Mouse (Mus musculus) thymus, adult 2 months (tissue): ENCODE results near the gene Tmem199. TPM values are rescaled to one million over a fixed set of nuclear protein-coding genes. Genes with fewer than 3 reads are reported as not detected.

Experiments used
- DNase-seq: peaks from one replicate; pipeline ENCODE4 v3.0.0; 2021
- H3K27ac ChIP-seq: fragments of 200-500 bp; 2 replicates; pipeline ENCODE4 v1.5.1; 2012; ENCODE audit warnings: low read length, control low read depth; ENCODE audit not compliant: control insufficient read depth, insufficient read depth
- H3K27me3 ChIP-seq: fragments of 200-500 bp; 2 replicates; pipeline ENCODE4 v1.6.1; 2012; ENCODE audit warnings: mild to moderate bottlenecking, low read length, moderate library complexity, mixed read lengths; ENCODE audit not compliant: control insufficient read depth, insufficient read depth
- H3K36me3 ChIP-seq: fragments of 200-500 bp; 2 replicates; pipeline ENCODE4 v1.6.1; 2012; ENCODE audit warnings: mild to moderate bottlenecking, low read length, moderate library complexity; ENCODE audit not compliant: control insufficient read depth, insufficient read depth
- H3K4me1 ChIP-seq: fragments of 200-500 bp; replicated peaks from 2 replicates; pipeline ENCODE4 v1.6.1; 2012; ENCODE audit warnings: low read length; ENCODE audit not compliant: control insufficient read depth, insufficient read depth
- H3K4me3 ChIP-seq: fragments of 200-500 bp; 2 replicates; pipeline ENCODE4 v1.5.1; 2012; ENCODE audit warnings: mild to moderate bottlenecking, low read length, control low read depth, moderate library complexity; ENCODE audit not compliant: control insufficient read depth, insufficient read depth
- CTCF ChIP-seq: fragments of 200-500 bp; IDR thresholded peaks from 2 replicates; pipeline ENCODE4 v1.5.1; 2012; ENCODE audit warnings: mild to moderate bottlenecking, control low read depth, low read length, moderate library complexity, borderline replicate concordance; ENCODE audit not compliant: control insufficient read depth, poor library complexity, insufficient read depth; ENCODE audit errors: extremely low read depth
- POLR2A ChIP-seq: fragments of 200-500 bp; IDR thresholded peaks from 2 replicates; pipeline ENCODE4 v1.6.1; 2012; ENCODE audit warnings: mild to moderate bottlenecking, low read length, control low read depth, moderate library complexity; ENCODE audit not compliant: control insufficient read depth, poor library complexity, insufficient read depth; ENCODE audit errors: extremely low read depth
- WGBS: fragments of 180-500 bp; shearing (Covaris S2); methylation state at CpG from one replicate; pipeline ENCODE4 v1.1.7; 2018; 5-methylcytosine and 5-hydroxymethylcytosine counted together
- polyA plus RNA-seq: library from polyadenylated mRNA; depleted of rRNA; stranded (reverse); fragments of >200 nt; gene quantifications from 2 replicates; pipeline ENCODE4 v1.2.3, GENCODE M21; 2012; rRNA removed

Tmem199 gene
- polyA plus RNA-seq, 1 experiment: 17.3 TPM

GRCm38 (mm10) chr11:78458740-78459139 lies 53.2 kb downstream of the Tmem199 start:
- DNase-seq: no peak
- TF ChIP-seq CTCF (no peak), POLR2A (no peak)
- Histone ChIP-seq H3K4me3 (no peak overlapping the region), H3K27me3 (no peaks in the 10 kb centered on the region), H3K36me3 (no peaks in the 10 kb centered on the region), H3K27ac (no peak overlapping the region), H3K4me1 (no peaks in the 10 kb centered on the region)
- WGBS: 84% methylated on average over 17 of the region's 17 CpGs

Other genes starting within 250 kb of the Tmem199 start
- gene BC030499, start 221.3 kb downstream of the Tmem199 start, polyA plus RNA-seq: 0.32 and 0.38 TPM in 2 replicates
- gene Spag5, start 210.6 kb downstream of the Tmem199 start, polyA plus RNA-seq: 46.1 and 52.7 TPM in 2 replicates
- 2.4 and 3.0 TPM in 2 replicates for gene Aldoc, start 189.2 kb downstream of the Tmem199 start, polyA plus RNA-seq
- gene Pigs, start 183.8 kb downstream of the Tmem199 start, polyA plus RNA-seq: 88.3 and 95.0 TPM in 2 replicates
- gene Unc119, start 168.7 kb downstream of the Tmem199 start, polyA plus RNA-seq: 31.1 and 42.0 TPM in 2 replicates
- gene Foxn1, start 125.6 kb downstream of the Tmem199 start, polyA plus RNA-seq: 27.0 and 31.3 TPM in 2 replicates
- gene Slc13a2, start 90.0 kb downstream of the Tmem199 start, polyA plus RNA-seq: 0.61 and 0.68 TPM in 2 replicates
- gene Slc46a1, start 46.5 kb downstream of the Tmem199 start, polyA plus RNA-seq: 8.3 and 11.2 TPM in 2 replicates
- gene Sarm1, start 14.4 kb downstream of the Tmem199 start, polyA plus RNA-seq: 0.62 and 0.97 TPM in 2 replicates
- gene Vtn, start 13.1 kb downstream of the Tmem199 start, polyA plus RNA-seq: 5.5 and 8.9 TPM in 2 replicates
- 0.09 and 0.13 TPM in 2 replicates for gene Sebox, start 8.7 kb downstream of the Tmem199 start, polyA plus RNA-seq
- gene Poldip2, start within 50 bp of the Tmem199 start, polyA plus RNA-seq: 41.3 and 43.6 TPM in 2 replicates
- 13.4 and 14.3 TPM in 2 replicates for gene Tnfaip1, start 24.2 kb upstream of the Tmem199 start, polyA plus RNA-seq
- 58.4 and 60.7 TPM in 2 replicates for gene Ift20, start 24.2 kb upstream of the Tmem199 start, polyA plus RNA-seq
- 20.6 and 21.6 TPM in 2 replicates for gene Tmem97, start 38.6 kb upstream of the Tmem199 start, polyA plus RNA-seq
- 46.7 and 52.6 TPM in 2 replicates for gene Nlk, start 185.2 kb upstream of the Tmem199 start, polyA plus RNA-seq
- 75.6 and 78.7 TPM in 2 replicates for gene Ccnq, start 239.6 kb upstream of the Tmem199 start, polyA plus RNA-seq